Mouse (Mus musculus) macrophage (primary cell): Measurements from ENCODE around the gene Slc4a4. TPM values are rescaled to one million over a fixed set of nuclear protein-coding genes. Genes with fewer than 3 reads are reported as not detected.
"Not testable (repeated sequence)": the region's sequence is repeated elsewhere in the genome, so short reads cannot be mapped to it uniquely, and the experiment has no call there.

Source experiments
- H3K27ac ChIP-seq: fragments of 350-480 bp; formaldehyde crosslinking; 2 replicates; pipeline ENCODE4 v1.9.0; 2021
- H3K36me3 ChIP-seq: fragments of 350-480 bp; formaldehyde crosslinking; 2 replicates; pipeline ENCODE4 v1.9.0; 2021; ENCODE audit errors: inconsistent target
- H3K4me3 ChIP-seq: fragments of 350-480 bp; formaldehyde crosslinking; 2 replicates; pipeline ENCODE4 v1.9.0; 2021; ENCODE audit errors: inconsistent target
- H3K79me2 ChIP-seq: fragments of 350-480 bp; formaldehyde crosslinking; 2 replicates; pipeline ENCODE4 v1.9.0; 2021; ENCODE audit errors: inconsistent target
- WGBS: methylation state at CpG from one replicate; pipeline ENCODE4 v1.1.7; 2026; ENCODE audit warnings: inconsistent platforms; ENCODE audit not compliant: missing documents; 5-methylcytosine and 5-hydroxymethylcytosine counted together
- polyA plus RNA-seq: library from polyadenylated mRNA; stranded (reverse); fragments of 250-400 nt; gene quantifications from 3 replicates; pipeline ENCODE4 v1.2.4, GENCODE M21; 2018; ENCODE audit warnings: inconsistent platforms

The Slc4a4 gene
- polyA plus RNA-seq, 1 experiment from 2014 or later: not detected

DNA sequence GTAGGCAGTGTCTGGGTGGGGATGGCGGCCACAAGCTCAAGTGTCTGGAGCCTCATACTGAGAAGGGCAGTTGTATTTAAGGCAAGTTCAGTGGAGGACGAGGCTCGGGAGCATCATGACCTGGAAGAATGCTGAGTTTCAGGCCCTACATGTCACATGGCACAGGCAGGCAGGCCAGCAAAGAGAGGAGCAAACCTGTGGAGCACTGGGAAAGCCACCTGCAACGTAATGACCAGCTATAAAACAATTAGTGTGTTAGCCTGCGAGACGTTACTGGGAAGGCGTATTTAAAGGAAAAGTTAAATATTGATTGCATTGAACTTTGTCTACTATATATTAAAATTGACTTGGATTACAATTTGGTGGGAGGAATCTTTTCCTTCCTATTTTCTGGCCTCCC is 97.0 kb downstream of the Slc4a4 start:
- H3K27ac ChIP-seq: no peak overlapping the region
- no peaks in the 10 kb centered on the region for H3K36me3 ChIP-seq
- no peaks in the 10 kb centered on the region for H3K79me2 ChIP-seq
- 91% methylated on average over 7 of the region's 7 CpGs for WGBS
- no peak overlapping the region for H3K4me3 ChIP-seq

GRCm38 (mm10) chr5:88989018-88989417 is 102.4 kb downstream of the Slc4a4 start:
- H3K4me3 ChIP-seq: no peak overlapping the region

DNA sequence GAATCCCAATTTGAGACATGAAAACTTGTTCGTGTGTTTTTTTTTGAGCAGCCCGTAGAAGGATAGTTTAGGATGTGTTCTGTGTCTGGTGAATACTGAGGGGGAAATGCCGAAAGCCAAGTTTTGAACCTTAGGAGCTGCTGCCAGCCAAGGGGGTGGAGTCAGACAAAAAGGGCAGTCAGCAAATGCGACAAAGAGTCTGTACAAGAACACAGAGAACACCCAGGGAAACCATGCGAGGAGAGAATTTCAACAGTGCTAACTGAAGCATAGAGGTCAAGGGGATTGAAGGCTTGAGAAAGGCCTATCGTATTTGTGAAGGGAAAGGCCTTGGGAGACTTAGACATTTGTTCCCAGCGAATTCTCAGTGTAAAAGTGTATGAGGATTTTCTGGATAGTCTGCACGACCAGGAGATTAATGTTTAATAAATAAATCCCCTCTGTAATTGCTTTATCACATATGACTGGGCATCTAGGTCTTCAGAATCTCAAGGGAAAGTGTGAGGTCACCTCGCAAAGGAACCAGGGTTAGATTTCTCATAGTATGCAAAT is 103.7 kb downstream of the Slc4a4 start:
- WGBS: 88% methylated on average over 9 of the region's 9 CpGs
- Histone ChIP-seq H3K36me3 (no peaks in the 10 kb centered on the region), H3K4me3 (no peak overlapping the region), H3K27ac (no peak overlapping the region), H3K79me2 (no peaks in the 10 kb centered on the region)

More at GRCm38 (mm10) chr5:88989018-88989417, 102.4 kb downstream of the Slc4a4 start:
- no peaks in the 10 kb centered on the region for H3K36me3 ChIP-seq
- no peak overlapping the region for H3K27ac ChIP-seq
- H3K79me2 ChIP-seq: no peaks in the 10 kb centered on the region

DNA sequence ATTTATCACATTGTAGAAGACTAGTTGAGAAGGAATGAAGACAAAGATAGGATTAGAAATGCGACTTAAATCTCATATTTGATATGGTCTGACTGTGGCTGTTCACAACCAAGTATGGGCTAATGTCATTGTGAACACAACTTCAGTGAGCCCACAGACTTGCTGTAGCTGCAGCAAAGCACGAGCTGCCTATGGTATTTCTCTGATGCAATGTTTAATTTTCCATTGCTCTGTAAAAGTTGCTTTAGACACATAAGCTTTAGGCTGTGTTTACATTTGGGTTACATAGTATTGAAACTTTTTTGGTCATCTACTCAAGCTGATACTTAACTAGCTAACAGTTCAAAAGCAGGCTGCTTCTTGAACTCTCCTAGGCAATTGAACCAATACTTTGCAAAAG is 104.7 kb downstream of the Slc4a4 start:
- not testable (repeated sequence) for H3K27ac ChIP-seq, H3K4me3 ChIP-seq, H3K79me2 ChIP-seq, H3K36me3 ChIP-seq
- 88% methylated on average over 2 of the region's 2 CpGs for WGBS

- H3K36me3 ChIP-seq: no peaks in the 10 kb centered on the region
- no peaks in the 10 kb centered on the region for H3K79me2 ChIP-seq
- no peak overlapping the region for H3K4me3 ChIP-seq
- no peak overlapping the region for H3K27ac ChIP-seq
- WGBS: 96% methylated on average over 5 of the region's 5 CpGs
These were observed 107.9 kb downstream of the Slc4a4 start for GRCm38 (mm10) chr5:88994533-88994932.

GRCm38 (mm10) chr5:88996246-88996645 is 109.6 kb downstream of the Slc4a4 start:
- Histone ChIP-seq H3K27ac (no peak overlapping the region), H3K4me3 (no peak overlapping the region), H3K36me3 (no peaks in the 10 kb centered on the region), H3K79me2 (no peaks in the 10 kb centered on the region)
- 88% methylated on average over 8 of the region's 8 CpGs for WGBS

DNA sequence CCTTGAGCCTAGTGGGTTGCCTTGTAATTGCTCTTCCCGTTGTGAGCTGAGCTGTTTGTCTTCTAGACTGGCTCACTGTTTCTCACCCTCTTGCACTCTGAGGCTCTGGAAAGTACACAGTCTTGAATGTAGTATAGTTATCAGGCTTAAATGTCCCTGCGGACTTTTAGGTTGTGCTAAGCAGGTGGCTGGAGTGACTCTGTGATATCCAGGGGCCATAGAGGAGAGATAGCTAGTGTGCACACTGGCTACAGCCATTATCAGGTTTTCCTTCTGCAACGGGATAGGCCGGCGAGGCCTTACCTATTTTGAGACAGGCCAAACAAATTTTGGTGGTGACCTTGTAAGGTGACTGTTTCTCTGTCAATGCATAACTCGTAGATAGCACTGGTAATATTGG is 110.7 kb downstream of the Slc4a4 start:
- Histone ChIP-seq H3K36me3 (no peaks in the 10 kb centered on the region), H3K79me2 (no peaks in the 10 kb centered on the region), H3K4me3 (no peak overlapping the region), H3K27ac (no peak overlapping the region)
- 96% methylated on average over 6 of the region's 6 CpGs for WGBS

GRCm38 (mm10) chr5:88999793-89000192 is 113.2 kb downstream of the Slc4a4 start:
- Histone ChIP-seq H3K36me3 (no peaks in the 10 kb centered on the region), H3K79me2 (no peaks in the 10 kb centered on the region), H3K27ac (no peak overlapping the region), H3K4me3 (no peak overlapping the region)
- 91% methylated on average over 6 of the region's 6 CpGs for WGBS

DNA sequence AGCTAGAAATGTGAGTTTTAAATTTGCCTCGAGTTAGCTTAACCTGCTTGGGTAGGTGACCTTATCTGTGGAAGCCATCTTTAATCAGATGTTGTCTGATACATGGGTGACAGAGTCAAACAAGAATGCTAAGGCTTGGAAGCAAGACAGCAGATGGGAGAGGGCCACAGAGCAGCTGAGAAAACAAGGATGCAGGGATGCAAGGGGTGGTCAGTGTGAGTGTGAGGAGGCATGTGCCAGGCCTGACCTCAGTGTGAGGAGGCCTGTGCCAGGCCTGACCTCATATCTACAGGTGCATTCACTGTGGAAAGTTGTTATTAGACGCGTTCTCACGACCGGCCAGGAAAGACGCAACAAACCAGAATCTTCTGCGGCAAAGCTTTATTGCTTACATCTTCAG is 114.0 kb downstream of the Slc4a4 start:
- H3K79me2 ChIP-seq: no peaks in the 10 kb centered on the region
- no peaks in the 10 kb centered on the region for H3K36me3 ChIP-seq
- H3K27ac ChIP-seq: no peak overlapping the region
- 93% methylated on average over 4 of the region's 7 CpGs for WGBS
- no peak overlapping the region for H3K4me3 ChIP-seq

DNA sequence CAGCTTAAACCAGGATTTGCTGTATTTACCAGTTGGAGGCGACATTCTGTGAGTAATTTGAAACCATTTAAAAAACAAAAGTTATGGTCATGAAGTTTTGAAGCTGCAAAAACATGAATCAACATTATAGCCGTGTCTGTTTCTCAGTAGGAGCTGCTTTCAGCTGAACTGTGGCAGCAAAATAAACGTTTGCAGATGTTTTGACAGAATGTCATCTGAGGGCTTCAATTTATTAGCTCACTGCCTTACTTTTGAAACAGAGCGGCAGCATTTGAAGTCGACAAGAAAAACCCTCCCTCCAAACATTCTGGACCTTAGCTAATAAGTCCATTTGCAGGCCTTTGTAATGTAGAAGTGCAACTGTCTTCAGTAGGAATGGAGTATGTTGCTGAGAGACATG is 123.5 kb downstream of the Slc4a4 start:
- no peak overlapping the region for H3K27ac ChIP-seq
- H3K79me2 ChIP-seq: no peaks in the 10 kb centered on the region
- H3K4me3 ChIP-seq: no peak overlapping the region
- 78% methylated on average over 5 of the region's 5 CpGs for WGBS
- no peaks in the 10 kb centered on the region for H3K36me3 ChIP-seq

- 80% methylated on average over 3 of the region's 3 CpGs for WGBS
These were observed 125.8 kb downstream of the Slc4a4 start for GRCm38 (mm10) chr5:89012456-89012855.

DNA sequence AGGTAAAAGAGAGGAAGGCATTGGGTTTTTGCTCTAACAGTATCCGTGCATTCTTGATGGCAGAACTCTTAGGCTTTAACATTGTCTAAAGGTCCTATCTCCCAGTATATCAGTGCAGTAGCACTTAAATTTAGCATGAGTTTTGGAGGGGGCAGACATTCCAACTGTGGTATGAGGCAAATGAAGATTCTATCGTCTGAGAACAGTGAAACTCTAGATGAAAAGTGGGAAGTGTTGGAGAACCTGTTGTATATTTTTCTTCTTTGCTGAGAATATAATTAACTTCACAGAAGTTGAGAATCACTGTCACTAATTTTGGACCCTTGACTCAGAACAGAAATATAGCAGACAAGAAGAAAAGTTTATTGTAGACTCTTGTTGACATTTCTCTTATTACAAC is 128.2 kb downstream of the Slc4a4 start:
- no peak overlapping the region for H3K4me3 ChIP-seq
- no peak overlapping the region for H3K27ac ChIP-seq
- H3K36me3 ChIP-seq: no peaks in the 10 kb centered on the region
- H3K79me2 ChIP-seq: no peaks in the 10 kb centered on the region
- 95% methylated on average over 2 of the region's 2 CpGs for WGBS

More at GRCm38 (mm10) chr5:89012456-89012855, 125.8 kb downstream of the Slc4a4 start:
- no peak overlapping the region for H3K4me3 ChIP-seq
- no peaks in the 10 kb centered on the region for H3K79me2 ChIP-seq
- no peak overlapping the region for H3K27ac ChIP-seq
- no peaks in the 10 kb centered on the region for H3K36me3 ChIP-seq

GRCm38 (mm10) chr5:89015878-89016277 is 129.3 kb downstream of the Slc4a4 start:
- no peak overlapping the region for H3K4me3 ChIP-seq
- no peaks in the 10 kb centered on the region for H3K36me3 ChIP-seq
- no peaks in the 10 kb centered on the region for H3K79me2 ChIP-seq
- WGBS: 90% methylated on average over 5 of the region's 5 CpGs
- no peak overlapping the region for H3K27ac ChIP-seq

DNA sequence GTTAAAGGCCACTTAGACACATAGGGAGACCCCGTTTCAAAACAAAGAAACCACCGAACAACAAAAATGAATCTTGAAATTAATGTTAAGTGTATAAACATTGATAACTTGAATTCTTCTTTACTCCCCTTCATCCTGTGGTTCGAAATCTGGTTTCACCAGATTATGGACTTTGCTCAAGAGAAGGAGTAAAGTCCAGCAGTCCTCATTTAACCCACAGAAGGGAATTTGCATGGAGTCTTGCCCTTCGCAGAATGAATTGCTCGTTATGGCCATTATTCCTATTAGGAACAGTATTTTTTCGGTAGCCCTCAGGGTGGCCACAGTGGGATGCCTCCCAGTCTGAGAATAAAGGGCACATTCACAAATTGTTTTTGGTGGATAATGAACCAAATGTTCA is 131.9 kb downstream of the Slc4a4 start:
- no peaks in the 10 kb centered on the region for H3K36me3 ChIP-seq
- H3K4me3 ChIP-seq: no peak overlapping the region
- H3K79me2 ChIP-seq: no peaks in the 10 kb centered on the region
- 95% methylated on average over 6 of the region's 6 CpGs for WGBS
- no peak overlapping the region for H3K27ac ChIP-seq

- WGBS: 84% methylated on average over 4 of the region's 4 CpGs
- H3K36me3 ChIP-seq: no peaks in the 10 kb centered on the region
- H3K27ac ChIP-seq: no peak overlapping the region
- H3K4me3 ChIP-seq: no peak overlapping the region
- no peaks in the 10 kb centered on the region for H3K79me2 ChIP-seq
These were observed 137.8 kb downstream of the Slc4a4 start for GRCm38 (mm10) chr5:89024413-89024812.

DNA sequence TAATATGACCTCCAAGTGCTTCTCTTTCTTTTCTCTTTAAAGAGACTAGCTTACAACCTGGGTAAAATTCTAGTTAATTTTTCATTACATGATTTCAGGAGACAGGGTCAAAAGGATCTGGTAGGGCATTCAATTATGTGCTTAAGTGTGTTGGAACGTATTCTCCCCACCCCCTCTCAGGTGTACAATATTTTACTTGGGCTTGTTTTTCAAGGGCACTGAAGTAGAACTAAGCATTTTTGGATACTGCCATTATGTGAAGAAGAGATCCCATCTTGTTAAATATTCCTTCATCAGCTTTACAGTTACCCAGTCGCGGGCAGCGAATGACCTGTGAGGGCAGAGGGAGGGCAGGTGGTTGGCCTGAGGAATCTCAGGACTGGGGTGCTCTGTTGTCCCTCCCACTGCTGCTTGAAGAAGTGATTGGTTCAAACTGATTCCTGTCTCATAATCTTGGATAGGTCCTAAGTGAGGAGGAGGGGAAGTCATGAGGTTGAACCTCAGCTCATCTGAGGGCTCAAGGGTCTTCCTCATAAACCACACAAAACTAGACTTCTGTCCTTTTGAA is 141.0 kb downstream of the Slc4a4 start:
- no peaks in the 10 kb centered on the region for H3K79me2 ChIP-seq
- H3K4me3 ChIP-seq: no peak overlapping the region
- no peaks in the 10 kb centered on the region for H3K36me3 ChIP-seq
- H3K27ac ChIP-seq: no peak overlapping the region
- WGBS: 98% methylated on average over 4 of the region's 4 CpGs
